ENCODE assay signal across 18 mouse cellular contexts in genomic region chr13:42617844-42618243, GRCm38 (mm10).
A peak's percentile ranks its signal among the peaks of the same experiment; 100 is the strongest.
DNase-seq lines count a peak whose midpoint lies in the region; ATAC-seq and TF ChIP-seq lines count a peak whose summit lies in the region.
"Had no signal": no experiment of that assay in that cellular context is flagged by ENCODE, and none has a peak within 500 bp of the region (broad histone marks: within the 10 kb centered on the region; RNA-seq: fewer than 3 reads in every experiment).

No protein-coding gene starts in this region.

- 0 out of 2 replicates have a peak, but pooled peaks have one; percentile 27 for ATAC-seq in kidney, embryonic 16.5 days (ENCODE audit: low FRiP score, low TSS enrichment)
- ATAC-seq in lung, embryonic 14.5 days (ENCODE audit: insufficient read depth), result no peak
- no peak for ATAC-seq in hindbrain, embryonic 11.5 days (ENCODE audit: low FRiP score)
- ATAC-seq: Patski had no signal

- no peaks in the 10 kb centered on the region for H3K27me3 ChIP-seq in embryonic facial prominence, embryonic 10.5 days (replicated peaks; ENCODE audit: low read depth, poor library complexity, severe bottlenecking)
- no peaks in the 10 kb centered on the region for H3K27me3 ChIP-seq in kidney, embryonic 16.5 days (ENCODE audit: insufficient read depth, low read length)
- no peaks in the 10 kb centered on the region for H3K27me3 ChIP-seq in lung, embryonic 14.5 days (ENCODE audit: insufficient read depth, low read length)
- H3K27me3 ChIP-seq in hindbrain, embryonic 11.5 days (ENCODE audit: control insufficient read depth, insufficient read depth, low read length), result no peaks in the 10 kb centered on the region
- H3K27me3 ChIP-seq: CH12.LX; embryonic facial prominence, embryonic 12.5 days; limb, embryonic 15.5 days; midbrain, embryonic 12.5 days had no signal

- peak; percentile 12 for DNase-seq in embryo, embryonic 10 days (ENCODE audit: low spot score)
- DNase-seq in embryo, embryonic 9.5 days (ENCODE audit: extremely low spot score), result no peak
- DNase-seq in embryonic facial prominence, embryonic 10.5 days (ENCODE audit: low spot score), result peak; percentile 30
- peak; percentile 61 for DNase-seq in lung, embryonic 14.5 days
- DNase-seq in spleen, postnatal 10 days (ENCODE audit: low spot score in 2 of 2), result no peak
- DNase-seq in hindbrain, embryonic 11.5 days (ENCODE audit: low spot score), result no peak
- no peak for DNase-seq in heart, postnatal 36 days
- DNase-seq: cerebellum, adult 2 months; heart, adult 2 months; heart, postnatal 10 days; thymus, adult 18-20 months had no signal

- no peak overlapping the region for H3K9ac ChIP-seq in kidney, embryonic 16.5 days (replicated peaks; ENCODE audit: low read length)
- H3K9ac ChIP-seq in lung, embryonic 14.5 days, result no peak overlapping the region
- no peak overlapping the region for H3K9ac ChIP-seq in hindbrain, embryonic 11.5 days (ENCODE audit: low read depth, low read length)
- H3K9ac ChIP-seq: embryonic facial prominence, embryonic 12.5 days; limb, embryonic 15.5 days; midbrain, embryonic 12.5 days had no signal

- TF ChIP-seq CTCF in lung, embryonic 14.5 days (IDR thresholded peaks at IDR 0.05; ENCODE audit: low read depth), result no peak

- H3K4me3 ChIP-seq in embryonic facial prominence, embryonic 10.5 days, result no peak overlapping the region
- no peak overlapping the region for H3K4me3 ChIP-seq in kidney, embryonic 16.5 days (ENCODE audit: low read length)
- H3K4me3 ChIP-seq in lung, embryonic 14.5 days (ENCODE audit: low read depth, low read length), result no peak overlapping the region
- no peak overlapping the region for H3K4me3 ChIP-seq in hindbrain, embryonic 11.5 days (ENCODE audit: low read depth, low read length)
- H3K4me3 ChIP-seq: embryonic facial prominence, embryonic 12.5 days; forebrain, embryonic 10.5 days; heart, adult 2 months; limb, embryonic 15.5 days; midbrain, embryonic 12.5 days had no signal

- no peaks in the 10 kb centered on the region for H3K9me3 ChIP-seq in embryonic facial prominence, embryonic 10.5 days
- H3K9me3 ChIP-seq in kidney, embryonic 16.5 days (ENCODE audit: low read length), result no peaks in the 10 kb centered on the region
- no peaks in the 10 kb centered on the region for H3K9me3 ChIP-seq in lung, embryonic 14.5 days (ENCODE audit: low read depth, low read length)
- H3K9me3 ChIP-seq in hindbrain, embryonic 11.5 days (ENCODE audit: control insufficient read depth, low read length), result no peaks in the 10 kb centered on the region
- H3K9me3 ChIP-seq: embryonic facial prominence, embryonic 12.5 days; forebrain, embryonic 10.5 days; limb, embryonic 15.5 days; midbrain, embryonic 12.5 days had no signal

- H3K27ac ChIP-seq in embryonic facial prominence, embryonic 10.5 days (replicated peaks), result no peak overlapping the region
- H3K27ac ChIP-seq in kidney, embryonic 16.5 days (ENCODE audit: low read length), result no peak overlapping the region
- no peak overlapping the region for H3K27ac ChIP-seq in lung, embryonic 14.5 days (ENCODE audit: low read depth)
- H3K27ac ChIP-seq in hindbrain, embryonic 11.5 days (ENCODE audit: low read depth, low read length), result no peak overlapping the region
- H3K27ac ChIP-seq: embryonic facial prominence, embryonic 12.5 days; forebrain, embryonic 10.5 days; heart, adult 2 months; limb, embryonic 15.5 days; midbrain, embryonic 12.5 days had no signal

- H3K36me3 ChIP-seq in embryonic facial prominence, embryonic 10.5 days (replicated peaks), result no peaks in the 10 kb centered on the region
- no peaks in the 10 kb centered on the region for H3K36me3 ChIP-seq in kidney, embryonic 16.5 days (ENCODE audit: insufficient read depth, low read length)
- H3K36me3 ChIP-seq in lung, embryonic 14.5 days (ENCODE audit: insufficient read depth), result no peaks in the 10 kb centered on the region
- H3K36me3 ChIP-seq in hindbrain, embryonic 11.5 days (ENCODE audit: control insufficient read depth, insufficient read depth, low read length), result no peaks in the 10 kb centered on the region
- H3K36me3 ChIP-seq: embryonic facial prominence, embryonic 12.5 days; forebrain, embryonic 10.5 days; limb, embryonic 15.5 days; midbrain, embryonic 12.5 days had no signal

- H3K4me1 ChIP-seq in embryonic facial prominence, embryonic 10.5 days, result 0 out of 2 replicates have a peak, but pooled peaks cover 2% of the 10 kb centered on the region
- peaks cover 4% of the 10 kb centered on the region; the same call in 1 of the 2 replicates for H3K4me1 ChIP-seq in kidney, embryonic 16.5 days (ENCODE audit: insufficient read depth, low read length)
- no peaks in the 10 kb centered on the region for H3K4me1 ChIP-seq in lung, embryonic 14.5 days (ENCODE audit: insufficient read depth)
- H3K4me1 ChIP-seq in hindbrain, embryonic 11.5 days (replicated peaks; ENCODE audit: control insufficient read depth, insufficient read depth, low read length), result no peaks in the 10 kb centered on the region
- H3K4me1 ChIP-seq: embryonic facial prominence, embryonic 12.5 days; forebrain, embryonic 10.5 days; limb, embryonic 15.5 days; midbrain, embryonic 12.5 days had no signal

- H3K4me2 ChIP-seq in kidney, embryonic 16.5 days (replicated peaks; ENCODE audit: low read depth, low read length), result no peak overlapping the region
- H3K4me2 ChIP-seq in lung, embryonic 14.5 days, result no peak overlapping the region
- H3K4me2 ChIP-seq in hindbrain, embryonic 11.5 days (replicated peaks; ENCODE audit: low read depth, low read length), result no peak overlapping the region
- H3K4me2 ChIP-seq: embryonic facial prominence, embryonic 12.5 days; limb, embryonic 15.5 days; midbrain, embryonic 12.5 days had no signal

- 51% methylated on average over 4 of the region's 4 CpGs for WGBS in embryonic facial prominence, embryonic 10.5 days
- WGBS in kidney, embryonic 16.5 days, result 30% methylated on average over 4 of the region's 4 CpGs
- WGBS in lung, embryonic 14.5 days, result 36% methylated on average over 4 of the region's 4 CpGs
- 51% methylated on average over 4 of the region's 4 CpGs for WGBS in hindbrain, embryonic 11.5 days

- intact Hi-C loops in heart, postnatal 36 days (cut with DNase I), result no loop called here

Comparison
In these comparisons a context has a peak if more than half of its experiments do, and no peak if none do; other contexts are left out.
1. DNase-seq: peak in embryo, embryonic 10 days (single experiment), embryonic facial prominence, embryonic 10.5 days (single experiment) and lung, embryonic 14.5 days (single experiment); none in embryo, embryonic 9.5 days (single experiment), spleen, postnatal 10 days (0 of 2), hindbrain, embryonic 11.5 days (single experiment) and heart, postnatal 36 days (0 of 2).